Mouse (Mus musculus): ENCODE measurements at regions not wholly inside any gene's neighbourhood (a gene's known extent, or its start where the extent isn't known, plus 50 kb on each side); places are given as distances from the start of the nearest gene placed in this dataset.

GRCm38 (mm10) chr15:62382233-62382632 lies 1459.4 kb upstream of the A1bg start:
- H3K4me3 ChIP-seq: no peak overlapping the region
- no peaks in the 10 kb centered on the region for H3K27me3 ChIP-seq (ENCODE audit: control insufficient read depth, insufficient read depth, low read length)
- TF ChIP-seq CTCF (IDR thresholded peaks at IDR 0.05) (no peak), POLR2A (IDR thresholded peaks at IDR 0.05; ENCODE audit: insufficient read depth, low read depth, low read length) (no peak), EP300 (IDR thresholded peaks at IDR 0.05; ENCODE audit: insufficient read depth, low read depth, low read length) (no peak)
- no peaks in the 10 kb centered on the region for H3K79me2 ChIP-seq (replicated peaks; ENCODE audit: control insufficient read depth, insufficient read depth, low read length)
- 79% methylated on average over 2 of the region's 2 CpGs for WGBS
- H3K36me3 ChIP-seq (ENCODE audit: control insufficient read depth, insufficient read depth, low read length): no peaks in the 10 kb centered on the region
- H3K27ac ChIP-seq: no peak overlapping the region
- H3K9ac ChIP-seq (ENCODE audit: low read depth, low read length): no peak overlapping the region
- intact Hi-C loops (cut with DNase I): no loop called here
- no peaks in the 10 kb centered on the region for H3K4me1 ChIP-seq (ENCODE audit: control insufficient read depth, insufficient read depth, low read length)
- no peak for DNase-seq

GRCm38 (mm10) chr15:62374641-62375040 lies 1451.8 kb upstream of the A1bg start:
- Histone ChIP-seq H3K9ac (ENCODE audit: low read depth, low read length) (no peak overlapping the region), H3K4me3 (no peak overlapping the region), H3K79me2 (replicated peaks; ENCODE audit: control insufficient read depth, insufficient read depth, low read length) (no peaks in the 10 kb centered on the region), H3K27ac (no peak overlapping the region), H3K4me1 (ENCODE audit: control insufficient read depth, insufficient read depth, low read length) (no peaks in the 10 kb centered on the region), H3K36me3 (ENCODE audit: control insufficient read depth, insufficient read depth, low read length) (no peaks in the 10 kb centered on the region), H3K27me3 (ENCODE audit: control insufficient read depth, insufficient read depth, low read length) (no peaks in the 10 kb centered on the region)
- intact Hi-C loops (cut with DNase I): no loop called here
- TF ChIP-seq EP300 (IDR thresholded peaks at IDR 0.05; ENCODE audit: insufficient read depth, low read depth, low read length) (no peak), POLR2A (IDR thresholded peaks at IDR 0.05; ENCODE audit: insufficient read depth, low read depth, low read length) (no peak), CTCF (IDR thresholded peaks at IDR 0.05) (no peak)
- DNase-seq: no peak
- 74% methylated on average over 3 of the region's 3 CpGs for WGBS

GRCm38 (mm10) chr15:62361171-62361570 lies 1438.4 kb upstream of the A1bg start:
- Histone ChIP-seq H3K4me3 (no peak overlapping the region), H3K27me3 (ENCODE audit: control insufficient read depth, insufficient read depth, low read length) (no peaks in the 10 kb centered on the region), H3K36me3 (ENCODE audit: control insufficient read depth, insufficient read depth, low read length) (no peaks in the 10 kb centered on the region), H3K79me2 (replicated peaks; ENCODE audit: control insufficient read depth, insufficient read depth, low read length) (no peaks in the 10 kb centered on the region), H3K4me1 (ENCODE audit: control insufficient read depth, insufficient read depth, low read length) (no peaks in the 10 kb centered on the region), H3K9ac (ENCODE audit: low read depth, low read length) (no peak overlapping the region), H3K27ac (no peak overlapping the region)
- intact Hi-C loops (cut with DNase I): no loop called here
- no peak for TF ChIP-seq CTCF (IDR thresholded peaks at IDR 0.05)
- TF ChIP-seq EP300 (IDR thresholded peaks at IDR 0.05; ENCODE audit: insufficient read depth, low read depth, low read length): no peak
- TF ChIP-seq POLR2A (IDR thresholded peaks at IDR 0.05; ENCODE audit: insufficient read depth, low read depth, low read length): no peak
- no peak for DNase-seq

- Histone ChIP-seq H3K27me3 (ENCODE audit: control insufficient read depth, insufficient read depth, low read length) (no peaks in the 10 kb centered on the region), H3K27ac (no peak overlapping the region), H3K4me1 (ENCODE audit: control insufficient read depth, insufficient read depth, low read length) (no peaks in the 10 kb centered on the region; the same call in 1 of the 2 replicates), H3K36me3 (ENCODE audit: control insufficient read depth, insufficient read depth, low read length) (peaks cover 2% of the 10 kb centered on the region; the same call in 1 of the 2 replicates), H3K4me3 (no peak overlapping the region), H3K79me2 (replicated peaks; ENCODE audit: control insufficient read depth, insufficient read depth, low read length) (no peaks in the 10 kb centered on the region), H3K9ac (ENCODE audit: low read depth, low read length) (no peak overlapping the region)
- 84% methylated on average over 8 of the region's 8 CpGs for WGBS
- intact Hi-C loops (cut with DNase I): no loop called here
- no peak for DNase-seq
- TF ChIP-seq CTCF (IDR thresholded peaks at IDR 0.05): no peak
- TF ChIP-seq POLR2A (IDR thresholded peaks at IDR 0.05; ENCODE audit: insufficient read depth, low read depth, low read length): no peak
- no peak for TF ChIP-seq EP300 (IDR thresholded peaks at IDR 0.05; ENCODE audit: insufficient read depth, low read depth, low read length)
Measured at GRCm38 (mm10) chr15:62358338-62359239, 1435.8 kb upstream of the A1bg start.

GRCm38 (mm10) chr15:62353786-62354185 lies 1431.0 kb upstream of the A1bg start:
- intact Hi-C loops (cut with DNase I): no loop called here
- WGBS: 30% methylated on average over 4 of the region's 4 CpGs
- Histone ChIP-seq H3K79me2 (replicated peaks; ENCODE audit: control insufficient read depth, insufficient read depth, low read length) (no peaks in the 10 kb centered on the region), H3K36me3 (ENCODE audit: control insufficient read depth, insufficient read depth, low read length) (peaks cover 2% of the 10 kb centered on the region; the same call in 1 of the 2 replicates), H3K27ac (no peak overlapping the region), H3K4me3 (no peak overlapping the region), H3K27me3 (ENCODE audit: control insufficient read depth, insufficient read depth, low read length) (no peaks in the 10 kb centered on the region), H3K4me1 (ENCODE audit: control insufficient read depth, insufficient read depth, low read length) (no peaks in the 10 kb centered on the region; the same call in 1 of the 2 replicates), H3K9ac (ENCODE audit: low read depth, low read length) (no peak overlapping the region)
- DNase-seq: no peak
- TF ChIP-seq CTCF (IDR thresholded peaks at IDR 0.05) (no peak), POLR2A (IDR thresholded peaks at IDR 0.05; ENCODE audit: insufficient read depth, low read depth, low read length) (no peak), EP300 (IDR thresholded peaks at IDR 0.05; ENCODE audit: insufficient read depth, low read depth, low read length) (no peak)

Data from heart, adult 2 months (tissue).